Mouse (Mus musculus) urinary bladder, postnatal 25 days (tissue): Measurements from ENCODE around the gene L2hgdh.
"Not testable (repeated sequence)": the region's sequence is repeated elsewhere in the genome, so short reads cannot be mapped to it uniquely, and the experiment has no call there.

Source experiments
- DNase-seq: peaks from one replicate; pipeline ENCODE4 v3.0.0; 2022; ENCODE audit warnings: low spot score

L2hgdh gene

DNA sequence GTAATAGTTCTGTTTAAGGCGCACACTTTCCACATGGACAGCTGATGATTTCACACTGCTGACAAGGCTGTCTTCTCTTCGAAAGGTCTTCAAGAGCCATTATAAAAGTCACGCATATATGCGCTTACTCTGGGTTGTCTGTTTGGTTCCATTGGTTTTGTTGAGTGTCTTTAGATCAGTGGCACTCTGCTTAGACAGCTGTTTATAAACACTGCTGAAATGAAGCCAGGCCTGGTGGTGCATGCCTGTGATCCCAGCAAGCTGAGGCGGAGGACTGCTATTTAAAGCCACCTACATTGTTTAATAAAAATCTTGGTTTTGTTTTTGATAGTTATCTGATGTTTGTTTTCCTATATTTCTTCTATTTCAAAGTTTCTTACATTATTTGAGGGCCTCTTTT is 58.0 kb downstream of the L2hgdh start:
- DNase-seq, result no peak

GRCm38 (mm10) chr12:69661658-69662057 is 63.0 kb downstream of the L2hgdh start:
- no peak for DNase-seq

GRCm38 (mm10) chr12:69653973-69654372 is 70.7 kb downstream of the L2hgdh start:
- not testable (repeated sequence) for DNase-seq

DNA sequence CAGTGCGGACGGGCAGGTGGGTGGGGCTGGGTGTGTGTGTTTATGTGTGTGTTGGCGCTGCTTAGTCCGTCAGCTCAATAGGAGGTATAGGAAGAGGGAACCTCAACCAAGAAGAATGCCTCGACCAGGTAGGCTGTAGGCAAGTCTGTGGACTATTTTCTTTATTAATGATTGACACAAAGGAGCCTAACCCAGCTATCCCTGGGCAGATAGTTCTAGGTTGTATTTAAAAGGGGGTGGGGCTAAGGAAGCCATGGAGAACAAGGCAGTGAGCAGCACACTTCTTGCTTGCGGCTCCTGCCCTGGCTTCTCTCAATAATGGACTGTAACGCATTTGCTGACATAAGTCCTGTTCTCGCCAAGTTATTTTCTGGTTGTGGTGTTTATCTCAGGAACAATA is 75.2 kb downstream of the L2hgdh start:
- no peak for DNase-seq

- no peak for DNase-seq
Measured at GRCm38 (mm10) chr12:69645821-69646616, 78.7 kb downstream of the L2hgdh start.

GRCm38 (mm10) chr12:69644877-69645276 is 79.8 kb downstream of the L2hgdh start:
- no peak for DNase-seq

DNA sequence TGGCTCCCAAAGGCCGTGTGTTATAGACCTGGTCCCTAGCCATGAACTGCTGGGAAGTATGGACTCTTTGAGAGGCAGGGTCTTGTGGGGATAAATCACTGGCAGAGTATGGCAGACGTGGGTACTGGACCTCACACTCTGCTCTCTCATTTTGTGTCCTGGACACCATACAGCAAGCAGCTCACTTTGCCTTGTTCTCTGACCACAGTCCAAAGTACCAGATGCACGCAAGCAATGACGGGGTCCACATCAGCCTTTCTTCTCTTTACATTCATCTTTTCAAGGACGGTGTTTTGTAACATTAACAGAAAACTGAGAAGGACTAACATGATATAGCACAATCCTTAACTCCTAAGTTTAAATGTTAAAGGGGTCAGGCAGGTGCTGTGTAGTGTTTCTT is 81.8 kb downstream of the L2hgdh start:
- no peak for DNase-seq
